Mouse (Mus musculus) E14TG2a.4 (cell line): ENCODE data around the gene Stkld1.

Experiments used
- CTCF ChIP-seq: conservative IDR thresholded peaks from 2 replicates; pipeline ENCODE4 v1.5.1; 2014; ENCODE audit warnings: low read length
- NANOG ChIP-seq: IDR thresholded peaks from 2 replicates; pipeline ENCODE4 v1.6.1; 2014; ENCODE audit warnings: borderline replicate concordance, low read length, mixed read lengths
- POU5F1 ChIP-seq: IDR thresholded peaks from 2 replicates; pipeline ENCODE4 v1.6.1; 2014; ENCODE audit warnings: low read length, borderline replicate concordance

DNA sequence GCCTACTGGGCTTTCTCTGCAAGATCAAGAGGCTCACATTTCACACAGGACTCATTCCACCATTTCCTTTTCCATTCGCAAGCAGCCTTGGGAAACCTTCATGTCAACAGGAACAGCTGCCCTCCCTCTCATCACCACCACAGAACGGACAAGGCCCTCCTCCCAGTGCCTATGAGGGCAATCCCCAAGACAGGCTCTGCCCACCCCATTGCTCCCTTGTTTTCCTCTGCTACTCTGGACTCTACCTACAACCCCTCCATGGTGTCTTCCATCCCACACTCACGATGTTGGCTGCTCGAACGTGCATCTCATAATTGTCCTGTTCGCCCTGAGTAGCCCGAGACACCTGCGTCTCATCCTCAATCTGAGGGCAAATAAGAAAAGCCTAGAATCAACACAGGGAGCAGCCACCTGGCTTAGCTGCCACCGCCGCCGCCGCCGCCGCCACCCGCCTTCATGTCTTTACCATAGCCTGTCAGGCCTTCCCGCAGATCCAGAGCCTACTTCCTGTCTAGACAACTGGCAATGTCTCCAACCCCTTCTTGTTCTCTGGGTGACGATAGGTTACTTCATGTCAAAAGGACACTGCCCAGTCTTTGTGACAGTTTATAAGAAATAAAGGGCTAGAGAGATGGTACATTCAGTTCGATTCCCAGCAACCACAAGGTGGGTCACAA lies 25.0 kb upstream of the Stkld1 start:
- TF ChIP-seq CTCF (no peak; the same call in 1 of the 2 replicates), POU5F1 (no peak), NANOG (no peak)
